Mouse (Mus musculus) forebrain, embryonic 13.5 days (tissue): ENCODE measurements around the gene Zfp84. TPM values are rescaled to one million over a fixed set of nuclear protein-coding genes. Genes with fewer than 3 reads are reported as not detected.

Source experiments
- ATAC-seq: fragments of 200-750 bp; cut with Nextera tagmentation; 2 replicates; pipeline ENCODE4 v1.8.0; 2017
- H3K27ac ChIP-seq: fragments of 300-500 bp; sonication (generic); 2 replicates; pipeline ENCODE4 v1.5.1; 2015; ENCODE audit warnings: inconsistent platforms, mild to moderate bottlenecking, moderate library complexity
- H3K27me3 ChIP-seq: fragments of 300-500 bp; sonication (generic); 2 replicates; pipeline ENCODE4 v1.6.1; 2015; ENCODE audit warnings: mild to moderate bottlenecking, inconsistent platforms
- H3K36me3 ChIP-seq: fragments of 300-500 bp; sonication (generic); 2 replicates; pipeline ENCODE4 v1.6.1; 2015; ENCODE audit warnings: mild to moderate bottlenecking, inconsistent platforms; ENCODE audit not compliant: poor library complexity, severe bottlenecking
- H3K4me1 ChIP-seq: fragments of 300-500 bp; sonication (generic); 2 replicates; pipeline ENCODE4 v1.6.1; 2015; ENCODE audit warnings: inconsistent platforms
- H3K4me2 ChIP-seq: fragments of 300-500 bp; sonication (generic); 2 replicates; pipeline ENCODE4 v1.6.1; 2015; ENCODE audit warnings: inconsistent platforms, mild to moderate bottlenecking, moderate library complexity
- H3K4me3 ChIP-seq: fragments of 300-500 bp; sonication (generic); 2 replicates; pipeline ENCODE4 v1.5.1; 2015; ENCODE audit warnings: mild to moderate bottlenecking, inconsistent platforms
- H3K9ac ChIP-seq: fragments of 300-500 bp; sonication (generic); 2 replicates; pipeline ENCODE4 v1.6.1; 2015; ENCODE audit warnings: mild to moderate bottlenecking, inconsistent platforms
- H3K9me3 ChIP-seq: fragments of 300-500 bp; sonication (generic); replicated peaks from 2 replicates; pipeline ENCODE4 v1.6.1; 2016; ENCODE audit warnings: inconsistent platforms
- WGBS: fragments of 180-500 bp; shearing (Covaris S2); methylation state at CpG from one replicate; pipeline ENCODE4 v1.1.7; 2015; 5-methylcytosine and 5-hydroxymethylcytosine counted together
- polyA plus RNA-seq: library from polyadenylated mRNA; unstranded; fragments of >200 nt; fragmentation: Nextera tagmentation; extraction: Ambion mirVana; gene quantifications from 2 replicates; pipeline ENCODE4 v1.2.1, GENCODE M21; 2015

Gene Zfp84
- polyA plus RNA-seq, 1 experiment from 2014 or later, result 16.4 TPM

DNA sequence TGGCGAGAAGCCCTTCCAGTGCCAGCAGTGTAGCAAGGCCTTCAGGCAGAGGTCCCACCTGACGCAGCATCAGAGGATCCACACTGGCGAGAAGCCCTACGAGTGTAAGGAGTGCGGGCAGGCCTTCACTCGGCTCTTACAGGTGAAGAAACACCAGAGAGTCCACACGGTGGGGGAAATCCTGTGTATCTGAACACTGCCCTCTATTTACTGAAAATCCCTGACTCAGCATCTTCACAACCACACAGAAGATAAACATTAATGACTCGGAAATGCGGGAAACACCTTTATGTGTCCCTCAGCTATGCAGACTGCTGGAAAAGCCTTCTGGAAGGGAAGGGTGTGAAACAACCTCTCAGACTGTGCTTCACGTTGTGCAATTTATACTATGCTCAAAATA lies 9.0 kb downstream of the Zfp84 start:
- H3K4me3 ChIP-seq, result no peak overlapping the region
- H3K9ac ChIP-seq, result no peak overlapping the region
- no peaks in the 10 kb centered on the region for H3K4me1 ChIP-seq
- 95% methylated on average over 10 of the region's 10 CpGs for WGBS
- H3K9me3 ChIP-seq, result no peaks in the 10 kb centered on the region
- no peaks in the 10 kb centered on the region for H3K27me3 ChIP-seq
- peaks cover 77% of the 10 kb centered on the region for H3K36me3 ChIP-seq
- H3K4me2 ChIP-seq, result no peak overlapping the region
- no peak overlapping the region for H3K27ac ChIP-seq
- ATAC-seq, result no peak

DNA sequence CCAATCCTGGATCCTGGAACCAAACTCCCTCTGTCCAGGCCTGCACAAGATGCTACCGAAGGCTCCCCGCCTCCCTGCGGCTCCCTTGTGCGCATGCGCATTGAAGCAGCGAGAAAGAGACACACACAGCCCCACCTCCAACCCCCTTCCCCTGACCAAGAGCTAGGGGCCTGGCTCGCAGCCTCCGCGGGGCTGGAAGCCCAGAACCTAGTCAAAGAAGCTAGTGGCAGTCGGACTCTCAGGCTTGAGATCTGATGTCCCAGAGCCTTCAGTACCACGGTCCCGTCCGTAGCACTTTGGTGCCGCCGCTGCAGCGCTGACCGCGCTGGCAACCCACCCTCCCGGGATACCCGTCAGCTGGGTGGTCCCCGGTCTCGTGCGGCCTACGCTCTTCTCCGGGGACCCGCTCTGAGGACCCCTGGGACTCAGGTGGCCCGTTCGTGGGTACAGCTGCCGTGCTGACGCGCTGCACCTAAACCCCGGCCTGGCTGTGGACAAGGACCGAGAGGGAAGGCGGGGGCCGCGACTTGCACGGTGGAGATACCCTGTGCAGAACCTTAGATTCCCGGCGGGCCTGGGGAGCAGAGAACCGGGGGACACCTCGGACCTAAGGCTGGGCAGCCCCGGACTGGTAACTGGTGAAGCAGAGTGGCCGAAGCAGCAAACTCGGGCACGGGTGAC lies 15.7 kb downstream of the Zfp84 start, which contains the start of gene Zfp30:
Gene Zfp30, plus strand, starts transcription at position 128 of the 681 bp plus-strand sequence.
- Histone ChIP-seq H3K9ac (peak within 1 kb of the TSS; percentile 96), H3K27ac (peak within 1 kb of the TSS; percentile 89), H3K36me3 (peaks cover 33% of the 10 kb centered on the region), H3K27me3 (no peaks in the 10 kb centered on the region), H3K9me3 (no peaks in the 10 kb centered on the region), H3K4me3 (peak within 1 kb of the TSS; percentile 91), H3K4me1 (peaks cover 23% of the 10 kb centered on the region), H3K4me2 (peak within 1 kb of the TSS; percentile 86)
- ATAC-seq, result peak; percentile 98
- WGBS, result under 1% methylated on average over 45 of the region's 45 CpGs

DNA sequence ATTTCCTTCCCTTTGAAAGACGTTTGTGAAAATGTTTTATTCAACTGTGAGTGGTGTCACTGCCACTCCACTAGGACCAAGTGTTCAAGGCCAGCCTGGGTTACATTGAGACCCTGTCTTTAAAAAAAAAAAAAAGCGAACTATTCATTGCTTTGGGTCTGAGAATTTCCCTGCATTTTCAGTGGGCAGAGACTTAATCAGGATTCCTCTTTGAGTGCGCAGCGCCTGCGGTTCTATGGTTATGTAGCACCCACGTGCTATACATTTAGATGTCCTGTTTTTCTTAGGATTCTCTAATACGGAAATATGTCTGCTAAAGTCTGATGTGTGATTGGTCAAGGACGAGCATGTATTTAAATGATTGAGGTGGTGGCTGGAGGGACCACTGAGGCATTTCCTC lies 16.7 kb downstream of the Zfp84 start:
- no peaks in the 10 kb centered on the region for H3K27me3 ChIP-seq
- H3K4me1 ChIP-seq, result peaks cover 23% of the 10 kb centered on the region
- peak overlapping the region; percentile 86 for H3K4me2 ChIP-seq
- WGBS, result 51% methylated on average over 8 of the region's 8 CpGs
- ATAC-seq, result no peak
- H3K9me3 ChIP-seq, result no peaks in the 10 kb centered on the region
- H3K9ac ChIP-seq, result peak overlapping the region; percentile 96
- no peak overlapping the region for H3K27ac ChIP-seq
- peaks cover 36% of the 10 kb centered on the region for H3K36me3 ChIP-seq
- peak overlapping the region; percentile 91 for H3K4me3 ChIP-seq

DNA sequence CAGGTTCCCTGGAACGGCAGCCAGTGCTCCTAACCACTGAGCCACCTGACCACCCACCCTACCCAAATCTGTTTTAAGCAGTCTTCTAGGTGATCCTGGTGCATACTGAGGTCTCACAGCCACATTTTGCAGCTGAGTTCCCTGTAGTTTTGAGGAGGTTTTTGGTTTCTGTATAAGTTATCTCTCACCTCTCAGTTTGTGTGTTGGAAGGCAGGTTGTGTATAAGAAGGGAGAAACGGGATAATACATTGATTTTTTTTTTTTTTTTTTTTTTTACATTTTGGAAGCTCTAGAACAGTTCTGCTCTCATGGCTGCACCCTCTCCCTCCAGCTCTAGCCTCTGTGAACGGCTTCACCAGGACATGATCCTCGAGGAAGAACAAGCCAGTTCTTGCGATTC lies 17.5 kb downstream of the Zfp84 start:
- peaks cover 23% of the 10 kb centered on the region for H3K4me1 ChIP-seq
- peak overlapping the region; percentile 86 for H3K4me2 ChIP-seq
- H3K9ac ChIP-seq, result peak overlapping the region; percentile 96
- H3K27ac ChIP-seq, result no peak overlapping the region
- peaks cover 37% of the 10 kb centered on the region for H3K36me3 ChIP-seq
- H3K9me3 ChIP-seq, result no peaks in the 10 kb centered on the region
- ATAC-seq, result no peak
- WGBS, result 81% methylated on average over 5 of the region's 5 CpGs
- H3K4me3 ChIP-seq, result peak overlapping the region; percentile 91
- H3K27me3 ChIP-seq, result no peaks in the 10 kb centered on the region

DNA sequence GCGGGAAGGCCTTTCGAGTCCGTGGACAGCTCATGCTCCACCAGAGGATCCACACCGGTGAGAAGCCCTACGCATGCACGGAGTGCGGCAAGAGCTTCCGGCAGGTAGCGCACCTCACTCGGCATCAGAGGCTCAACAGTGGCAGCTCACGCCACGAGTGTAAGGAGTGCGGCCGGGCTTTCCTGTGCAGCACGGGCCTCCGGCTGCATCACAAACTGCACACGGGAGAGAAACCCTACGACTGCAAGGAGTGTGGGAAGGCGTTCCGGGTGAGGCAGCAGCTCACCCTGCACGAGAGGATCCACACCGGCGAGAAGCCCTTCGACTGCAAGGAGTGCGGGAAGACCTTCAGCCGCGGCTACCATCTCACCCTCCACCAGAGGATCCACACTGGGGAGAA lies 24.6 kb downstream of the Zfp84 start:
- H3K4me2 ChIP-seq, result no peak overlapping the region
- no peaks in the 10 kb centered on the region; the same call in 1 of the 2 replicates for H3K9me3 ChIP-seq
- no peak overlapping the region for H3K9ac ChIP-seq
- H3K36me3 ChIP-seq, result peaks cover 74% of the 10 kb centered on the region
- 26% methylated on average over 27 of the region's 27 CpGs for WGBS
- H3K4me1 ChIP-seq, result no peaks in the 10 kb centered on the region
- ATAC-seq, result no peak
- peaks cover 8% of the 10 kb centered on the region; the same call in 1 of the 2 replicates for H3K27me3 ChIP-seq
- no peak overlapping the region for H3K27ac ChIP-seq
- no peak overlapping the region for H3K4me3 ChIP-seq

DNA sequence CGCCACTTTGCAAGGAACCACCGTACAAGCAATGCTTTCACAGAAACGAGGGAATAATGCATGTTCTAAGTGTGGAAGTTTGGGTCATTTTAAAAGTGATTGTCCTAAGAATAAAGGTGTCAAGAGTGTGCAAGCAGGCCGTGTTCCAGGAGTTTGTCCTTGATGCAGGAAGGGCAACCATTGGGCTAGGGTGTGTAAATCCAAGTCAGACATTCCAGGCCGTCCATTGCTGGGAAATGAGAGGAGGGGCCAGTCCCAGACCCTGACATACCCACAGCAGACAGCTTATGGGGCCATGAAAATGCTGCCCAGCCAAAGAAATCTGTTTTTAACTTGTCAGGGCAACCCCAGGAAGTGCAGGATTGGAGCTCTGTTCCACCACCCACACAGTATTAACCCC lies 38.7 kb downstream of the Zfp84 start:
- Histone ChIP-seq H3K27me3 (no peaks in the 10 kb centered on the region), H3K27ac (no peak overlapping the region), H3K9ac (no peak overlapping the region), H3K4me3 (no peak overlapping the region), H3K4me1 (no peaks in the 10 kb centered on the region), H3K36me3 (0 out of 2 replicates have a peak, but pooled peaks cover 4% of the 10 kb centered on the region), H3K9me3 (0 out of 2 replicates have a peak, but pooled peaks cover 3% of the 10 kb centered on the region), H3K4me2 (no peak overlapping the region)
- WGBS, result 65% methylated on average over 5 of the region's 5 CpGs
- no peak for ATAC-seq

DNA sequence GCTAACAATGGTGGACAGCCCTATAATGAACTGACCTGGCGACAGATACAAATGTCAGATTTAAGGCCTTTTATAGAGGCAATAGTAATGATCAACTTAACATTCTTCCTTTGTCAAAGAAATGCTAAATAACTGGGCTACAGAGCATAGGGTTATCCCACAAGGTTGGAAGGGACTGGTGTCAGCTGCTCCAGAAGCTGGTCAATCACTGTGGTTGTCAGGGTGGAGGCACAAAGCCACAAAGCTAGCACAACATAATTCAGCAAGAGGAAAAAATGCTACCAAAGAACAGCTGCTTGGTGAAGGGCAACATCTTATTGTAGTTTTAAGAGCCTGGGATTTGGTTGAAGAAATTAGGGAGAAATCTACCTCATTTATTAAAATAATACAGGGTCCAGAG lies 43.9 kb downstream of the Zfp84 start:
- Histone ChIP-seq H3K4me1 (peaks cover 22% of the 10 kb centered on the region), H3K36me3 (0 out of 2 replicates have a peak, but pooled peaks cover 4% of the 10 kb centered on the region), H3K9me3 (0 out of 2 replicates have a peak, but pooled peaks cover 3% of the 10 kb centered on the region), H3K27ac (no peak overlapping the region), H3K27me3 (no peaks in the 10 kb centered on the region), H3K9ac (no peak overlapping the region), H3K4me3 (no peak overlapping the region), H3K4me2 (no peak overlapping the region)
- 87% methylated on average over 1 of the region's 1 CpGs for WGBS
- no peak for ATAC-seq

DNA sequence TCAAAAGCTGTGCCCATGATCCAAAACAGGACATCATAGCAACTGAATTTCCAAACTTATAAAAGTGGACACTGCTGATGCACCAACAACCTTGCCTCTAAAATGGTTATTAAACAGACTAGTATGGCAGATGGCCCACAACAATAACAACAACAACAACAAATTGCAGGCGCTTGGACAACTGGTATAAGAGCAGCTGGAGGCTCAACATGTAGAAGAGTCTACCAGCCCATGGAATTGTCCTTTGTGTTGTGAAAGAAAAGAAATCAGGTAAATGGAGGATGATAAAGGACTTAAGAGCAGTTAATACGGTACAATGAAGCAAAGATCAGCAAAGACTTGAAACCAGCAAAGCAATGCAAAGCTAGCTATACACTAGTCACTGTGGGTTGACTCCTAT lies 46.0 kb downstream of the Zfp84 start:
- Histone ChIP-seq H3K4me3 (peak overlapping the region; percentile 77; the same call in 1 of the 2 replicates), H3K4me2 (peak overlapping the region; percentile 81), H3K27ac (no peak overlapping the region), H3K4me1 (peaks cover 38% of the 10 kb centered on the region), H3K9ac (no peak overlapping the region), H3K36me3 (0 out of 2 replicates have a peak, but pooled peaks cover 4% of the 10 kb centered on the region), H3K27me3 (no peaks in the 10 kb centered on the region), H3K9me3 (0 out of 2 replicates have a peak, but pooled peaks cover under 1% of the 10 kb centered on the region)
- WGBS, result 86% methylated on average over 2 of the region's 2 CpGs
- ATAC-seq, result no peak

DNA sequence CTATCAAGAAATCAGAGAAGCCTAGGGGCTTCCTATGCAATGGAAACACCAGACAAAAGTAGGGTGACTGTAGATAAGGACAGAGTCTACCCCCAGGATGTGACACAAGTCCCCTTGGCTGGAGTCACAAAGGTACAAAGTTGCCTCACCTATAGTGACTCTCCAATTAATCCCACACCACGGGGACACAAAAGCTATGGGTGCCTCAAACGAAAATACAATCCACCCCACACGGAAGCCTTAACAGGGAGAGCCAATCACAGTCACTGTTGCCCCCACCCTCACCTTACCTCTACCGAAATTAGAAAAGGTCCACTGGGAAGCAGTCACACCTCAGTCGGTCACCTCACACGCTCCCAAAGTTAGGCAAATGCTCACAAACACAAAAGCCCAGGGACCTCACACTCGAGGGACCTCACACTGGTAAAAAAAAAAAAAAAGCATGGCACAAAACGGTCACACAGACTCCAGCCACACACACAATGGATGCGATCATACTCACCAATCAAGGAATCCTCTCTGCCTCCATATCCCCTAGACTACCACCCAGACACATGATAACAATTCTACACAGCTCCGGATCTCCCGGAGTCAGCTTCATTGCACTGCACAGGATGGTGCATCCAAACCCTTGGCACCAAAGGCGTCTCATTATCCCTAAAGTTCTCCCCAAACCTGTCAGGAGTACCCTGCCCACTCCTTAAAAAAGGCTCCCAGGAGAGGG lies 46.9 kb downstream of the Zfp84 start:
- H3K27me3 ChIP-seq, result no peaks in the 10 kb centered on the region
- peak overlapping the region; percentile 77 for H3K4me3 ChIP-seq
- 3% methylated on average over 12 of the region's 12 CpGs for WGBS
- H3K4me2 ChIP-seq, result peak overlapping the region; percentile 81
- peak overlapping the region; percentile 73 for H3K27ac ChIP-seq
- peaks cover 41% of the 10 kb centered on the region for H3K4me1 ChIP-seq
- H3K9me3 ChIP-seq, result no peaks in the 10 kb centered on the region
- ATAC-seq, result peak; percentile 59
- H3K9ac ChIP-seq, result peak overlapping the region; percentile 84
- H3K36me3 ChIP-seq, result 0 out of 2 replicates have a peak, but pooled peaks cover 4% of the 10 kb centered on the region

DNA sequence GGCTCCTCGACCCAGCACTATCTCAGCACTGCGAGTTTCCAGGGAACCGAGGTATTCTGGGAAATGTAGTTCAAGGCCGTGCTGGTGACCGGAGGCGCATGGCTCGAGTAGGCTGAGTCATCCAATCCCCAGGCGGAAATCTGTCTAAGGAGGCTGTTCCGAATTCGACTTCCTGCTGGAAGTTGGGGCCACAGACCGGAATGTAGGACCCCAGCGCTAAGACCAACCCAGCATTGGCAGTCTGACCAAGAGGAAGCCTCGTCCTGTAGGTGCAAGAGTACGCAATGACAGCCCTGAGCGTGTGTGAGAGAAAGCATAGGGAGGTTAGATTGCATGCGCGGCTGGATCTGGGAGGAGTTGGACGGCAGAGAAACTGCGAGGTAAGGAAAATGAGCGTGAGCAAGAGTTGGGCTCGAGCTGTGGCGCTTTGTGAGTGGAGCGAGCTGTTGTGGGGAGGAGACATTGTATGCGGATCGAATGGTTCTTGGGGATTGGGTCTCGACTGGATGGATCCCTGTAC lies 47.6 kb downstream of the Zfp84 start, which contains the start of gene Zfp790:
Gene Zfp790, plus strand, starts transcription at position 205 of the 520 bp plus-strand sequence.
- H3K27ac ChIP-seq, result peak within 1 kb of the TSS; percentile 73
- peak; percentile 94 for ATAC-seq
- WGBS, result under 1% methylated on average over 26 of the region's 26 CpGs
- H3K4me3 ChIP-seq, result peak within 1 kb of the TSS; percentile 77
- no peaks in the 10 kb centered on the region for H3K9me3 ChIP-seq
- H3K27me3 ChIP-seq, result no peaks in the 10 kb centered on the region
- H3K36me3 ChIP-seq, result peaks cover 8% of the 10 kb centered on the region; the same call in 1 of the 2 replicates
- peak within 1 kb of the TSS; percentile 81 for H3K4me2 ChIP-seq
- H3K9ac ChIP-seq, result peak within 1 kb of the TSS; percentile 84
- H3K4me1 ChIP-seq, result peaks cover 41% of the 10 kb centered on the region

DNA sequence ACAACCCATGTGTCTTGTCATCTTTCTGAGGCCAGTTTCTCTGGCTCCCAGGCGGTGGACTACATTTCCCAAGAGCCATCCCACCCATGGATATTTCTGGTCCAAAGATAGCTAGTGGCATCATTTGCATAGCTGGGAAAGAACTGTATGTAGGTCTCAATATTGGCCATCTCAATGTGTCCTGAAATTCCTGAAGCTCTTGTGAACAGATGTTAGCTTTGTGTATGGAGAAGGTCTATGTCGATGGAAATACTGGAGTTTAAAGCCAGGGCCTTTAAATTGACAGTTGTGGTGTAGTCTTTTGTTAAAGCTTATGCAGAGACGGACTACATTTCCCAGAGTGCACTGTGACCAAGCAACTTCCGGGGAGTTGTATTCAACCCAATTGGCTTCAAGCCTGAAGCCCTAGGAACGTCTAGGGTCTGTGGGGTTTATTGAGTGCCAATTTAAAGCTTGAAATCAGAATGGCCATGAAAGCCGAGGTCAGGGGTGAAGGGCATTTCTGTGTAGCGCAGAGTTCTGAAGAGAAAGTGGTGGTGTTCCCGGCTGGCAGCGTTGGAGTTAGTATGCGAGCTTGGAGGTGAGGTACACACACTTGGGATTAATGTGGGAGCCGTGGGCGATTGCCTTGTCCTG lies 50.4 kb downstream of the Zfp84 start:
- H3K27ac ChIP-seq, result 0 out of 2 replicates have a peak overlapping the region, but pooled peaks have one; percentile 40
- H3K4me1 ChIP-seq, result peaks cover 41% of the 10 kb centered on the region
- ATAC-seq, result peak; percentile 82
- H3K9me3 ChIP-seq, result no peaks in the 10 kb centered on the region
- H3K4me3 ChIP-seq, result peak overlapping the region; percentile 66
- peak overlapping the region; percentile 85 for H3K4me2 ChIP-seq
- no peaks in the 10 kb centered on the region for H3K27me3 ChIP-seq
- 5% methylated on average over 12 of the region's 12 CpGs for WGBS
- peak overlapping the region; percentile 74 for H3K9ac ChIP-seq
- H3K36me3 ChIP-seq, result peaks cover 28% of the 10 kb centered on the region
